Mouse (Mus musculus): Measurements from ENCODE around the gene Rhof. TPM values are rescaled to one million over a fixed set of nuclear protein-coding genes. Genes with fewer than 3 reads are reported as not detected.

Rhof gene
- polyA plus RNA-seq, 1 experiment: 13.4 TPM

DNA sequence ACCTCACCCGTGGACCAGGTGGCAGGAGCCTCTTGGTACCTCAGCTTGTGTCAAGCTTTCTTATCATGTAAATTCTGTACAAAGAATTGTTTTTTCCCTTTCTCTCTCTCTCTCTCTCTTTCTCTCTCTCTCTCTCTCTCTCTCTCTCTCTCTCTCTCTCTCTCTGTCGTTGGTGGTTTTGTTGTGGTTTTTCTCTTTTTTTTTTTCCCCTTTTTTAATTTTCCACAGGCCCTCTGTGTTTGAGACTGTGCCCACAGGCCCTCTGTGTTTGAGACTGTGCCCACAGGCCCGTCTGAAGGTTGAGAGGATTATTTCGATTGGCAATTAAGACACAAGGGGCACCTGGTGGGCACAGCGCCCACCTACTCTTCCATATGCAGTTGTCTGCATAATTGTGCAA is 35.1 kb upstream of the Rhof start:
- no peak overlapping the region for H3K4me3 ChIP-seq (ENCODE audit: insufficient read depth, low read depth, low read length)
- H3K27me3 ChIP-seq (replicated peaks; ENCODE audit: control insufficient read depth, insufficient read depth, low read length): no peaks in the 10 kb centered on the region
- H3K4me1 ChIP-seq (ENCODE audit: control insufficient read depth, insufficient read depth, low read length): no peaks in the 10 kb centered on the region
- TF ChIP-seq CTCF (conservative IDR thresholded peaks at IDR 0.05; ENCODE audit: insufficient read depth, insufficient read length, low read depth, low read length) (no peak), POLR2A (IDR thresholded peaks at IDR 0.05; ENCODE audit: low read depth, low read length) (no peak)
- no peak overlapping the region for H3K27ac ChIP-seq (ENCODE audit: insufficient read depth, low read depth, low read length)
- H3K36me3 ChIP-seq (ENCODE audit: control insufficient read depth, insufficient read depth, low read length): peaks cover 7% of the 10 kb centered on the region
- no peak for DNase-seq
- WGBS: 60% methylated on average over 5 of the region's 5 CpGs

GRCm38 (mm10) chr5:123166437-123166836 is 33.9 kb upstream of the Rhof start:
- Histone ChIP-seq H3K4me3 (ENCODE audit: insufficient read depth, low read depth, low read length) (no peak overlapping the region), H3K27ac (ENCODE audit: insufficient read depth, low read depth, low read length) (no peak overlapping the region), H3K36me3 (ENCODE audit: control insufficient read depth, insufficient read depth, low read length) (peaks cover 10% of the 10 kb centered on the region), H3K27me3 (replicated peaks; ENCODE audit: control insufficient read depth, insufficient read depth, low read length) (no peaks in the 10 kb centered on the region), H3K4me1 (ENCODE audit: control insufficient read depth, insufficient read depth, low read length) (no peaks in the 10 kb centered on the region)
- 80% methylated on average over 10 of the region's 10 CpGs for whole genome bisulfite sequencing
- no peak for TF ChIP-seq POLR2A (IDR thresholded peaks at IDR 0.05; ENCODE audit: low read depth, low read length)
- no peak for TF ChIP-seq CTCF (conservative IDR thresholded peaks at IDR 0.05; ENCODE audit: insufficient read depth, insufficient read length, low read depth, low read length)
- DNase-seq: no peak

DNA sequence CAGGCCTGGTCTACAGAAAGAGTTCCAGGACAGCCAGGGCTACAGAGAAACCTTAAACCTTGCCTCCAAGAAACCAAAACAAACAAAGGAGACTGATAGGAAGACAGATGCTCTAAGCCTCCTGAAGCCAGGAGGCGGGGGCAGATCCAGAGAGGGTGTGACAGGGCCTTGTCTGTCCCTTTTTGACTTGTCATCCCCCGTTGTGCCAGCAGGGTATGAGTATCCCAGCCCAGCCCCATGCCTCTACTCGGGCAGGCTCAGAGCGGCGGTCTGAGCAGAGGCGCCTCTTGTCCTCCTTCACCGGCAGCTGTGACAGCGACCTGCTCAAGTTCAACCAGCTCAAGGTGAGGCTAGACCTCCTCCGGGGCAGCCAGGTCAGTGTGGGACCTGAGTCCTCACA is 30.4 kb upstream of the Rhof start:
- H3K36me3 ChIP-seq (ENCODE audit: control insufficient read depth, insufficient read depth, low read length): peaks cover 15% of the 10 kb centered on the region
- DNase-seq: no peak
- TF ChIP-seq CTCF (conservative IDR thresholded peaks at IDR 0.05; ENCODE audit: insufficient read depth, insufficient read length, low read depth, low read length): no peak
- TF ChIP-seq POLR2A (IDR thresholded peaks at IDR 0.05; ENCODE audit: low read depth, low read length): no peak
- no peaks in the 10 kb centered on the region for H3K4me1 ChIP-seq (ENCODE audit: control insufficient read depth, insufficient read depth, low read length)
- no peaks in the 10 kb centered on the region for H3K27me3 ChIP-seq (replicated peaks; ENCODE audit: control insufficient read depth, insufficient read depth, low read length)
- no peak overlapping the region for H3K4me3 ChIP-seq (ENCODE audit: insufficient read depth, low read depth, low read length)
- 76% methylated on average over 9 of the region's 9 CpGs for WGBS
- no peak overlapping the region for H3K27ac ChIP-seq (ENCODE audit: insufficient read depth, low read depth, low read length)

DNA sequence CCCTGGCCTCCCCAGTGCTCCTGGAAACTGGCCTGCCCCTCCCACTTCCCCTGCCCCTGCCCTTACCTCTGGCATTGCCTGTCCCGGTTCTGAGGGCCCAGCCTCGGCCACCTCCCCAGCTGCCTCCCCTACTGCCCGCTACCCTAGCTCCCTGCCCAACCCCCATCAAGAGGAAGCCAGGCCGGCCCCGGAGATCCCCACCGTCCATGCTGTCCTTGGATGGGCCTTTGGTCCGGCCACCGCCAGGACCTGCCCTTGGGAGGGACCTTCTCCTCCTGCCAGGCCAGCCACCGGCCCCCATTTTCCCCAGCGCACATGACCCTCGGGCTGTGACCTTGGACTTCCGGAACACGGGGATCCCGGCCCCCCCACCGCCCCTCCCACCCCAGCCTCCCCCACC is 27.8 kb upstream of the Rhof start:
- Histone ChIP-seq H3K27me3 (replicated peaks; ENCODE audit: control insufficient read depth, insufficient read depth, low read length) (no peaks in the 10 kb centered on the region), H3K27ac (ENCODE audit: insufficient read depth, low read depth, low read length) (no peak overlapping the region), H3K4me3 (ENCODE audit: insufficient read depth, low read depth, low read length) (no peak overlapping the region), H3K4me1 (ENCODE audit: control insufficient read depth, insufficient read depth, low read length) (no peaks in the 10 kb centered on the region), H3K36me3 (ENCODE audit: control insufficient read depth, insufficient read depth, low read length) (peaks cover 8% of the 10 kb centered on the region)
- 76% methylated on average over 15 of the region's 15 CpGs for WGBS
- TF ChIP-seq POLR2A (IDR thresholded peaks at IDR 0.05; ENCODE audit: low read depth, low read length) (no peak), CTCF (conservative IDR thresholded peaks at IDR 0.05; ENCODE audit: insufficient read depth, insufficient read length, low read depth, low read length) (no peak)
- DNase-seq: no peak

GRCm38 (mm10) chr5:123159866-123160265 is 27.4 kb upstream of the Rhof start:
- Histone ChIP-seq H3K4me1 (ENCODE audit: control insufficient read depth, insufficient read depth, low read length) (no peaks in the 10 kb centered on the region), H3K4me3 (ENCODE audit: insufficient read depth, low read depth, low read length) (no peak overlapping the region), H3K27ac (ENCODE audit: insufficient read depth, low read depth, low read length) (no peak overlapping the region), H3K27me3 (replicated peaks; ENCODE audit: control insufficient read depth, insufficient read depth, low read length) (no peaks in the 10 kb centered on the region), H3K36me3 (ENCODE audit: control insufficient read depth, insufficient read depth, low read length) (peaks cover 8% of the 10 kb centered on the region)
- DNase-seq: no peak
- WGBS: 95% methylated on average over 15 of the region's 15 CpGs
- TF ChIP-seq CTCF (conservative IDR thresholded peaks at IDR 0.05; ENCODE audit: insufficient read depth, insufficient read length, low read depth, low read length): no peak
- no peak for TF ChIP-seq POLR2A (IDR thresholded peaks at IDR 0.05; ENCODE audit: low read depth, low read length)

GRCm38 (mm10) chr5:123159446-123159845 is 27.0 kb upstream of the Rhof start:
- DNase-seq: no peak
- H3K4me1 ChIP-seq (ENCODE audit: control insufficient read depth, insufficient read depth, low read length): no peaks in the 10 kb centered on the region
- H3K27me3 ChIP-seq (replicated peaks; ENCODE audit: control insufficient read depth, insufficient read depth, low read length): no peaks in the 10 kb centered on the region
- WGBS: 93% methylated on average over 4 of the region's 4 CpGs
- peaks cover 8% of the 10 kb centered on the region for H3K36me3 ChIP-seq (ENCODE audit: control insufficient read depth, insufficient read depth, low read length)
- TF ChIP-seq POLR2A (IDR thresholded peaks at IDR 0.05; ENCODE audit: low read depth, low read length): no peak
- TF ChIP-seq CTCF (conservative IDR thresholded peaks at IDR 0.05; ENCODE audit: insufficient read depth, insufficient read length, low read depth, low read length): no peak
- no peak overlapping the region for H3K4me3 ChIP-seq (ENCODE audit: insufficient read depth, low read depth, low read length)
- H3K27ac ChIP-seq (ENCODE audit: insufficient read depth, low read depth, low read length): no peak overlapping the region

DNA sequence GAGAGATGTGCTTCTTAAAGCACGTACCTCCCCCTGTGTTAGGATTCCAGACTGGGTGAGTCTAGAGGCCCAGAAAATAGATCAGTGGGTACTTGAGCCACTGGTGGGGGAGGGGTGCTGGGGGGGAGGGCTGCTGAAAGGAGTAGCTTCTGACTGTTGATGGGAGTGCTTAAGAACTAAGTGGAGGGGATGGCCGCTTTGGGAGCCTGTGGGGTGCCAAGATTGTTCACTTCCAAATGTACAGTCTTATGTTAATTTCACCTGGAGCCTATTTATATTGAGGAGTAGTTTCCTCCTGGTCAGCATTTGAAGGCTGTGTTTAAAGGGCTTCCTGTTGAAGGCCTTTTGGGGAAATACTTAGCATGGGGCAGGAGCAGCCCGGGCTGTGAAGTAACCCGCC is 25.5 kb upstream of the Rhof start:
- 88% methylated on average over 4 of the region's 4 CpGs for WGBS
- Histone ChIP-seq H3K4me1 (ENCODE audit: control insufficient read depth, insufficient read depth, low read length) (no peaks in the 10 kb centered on the region), H3K27me3 (replicated peaks; ENCODE audit: control insufficient read depth, insufficient read depth, low read length) (no peaks in the 10 kb centered on the region), H3K4me3 (ENCODE audit: insufficient read depth, low read depth, low read length) (no peak overlapping the region), H3K36me3 (ENCODE audit: control insufficient read depth, insufficient read depth, low read length) (peaks cover 8% of the 10 kb centered on the region), H3K27ac (ENCODE audit: insufficient read depth, low read depth, low read length) (no peak overlapping the region)
- no peak for DNase-seq
- TF ChIP-seq CTCF (conservative IDR thresholded peaks at IDR 0.05; ENCODE audit: insufficient read depth, insufficient read length, low read depth, low read length): no peak

DNA sequence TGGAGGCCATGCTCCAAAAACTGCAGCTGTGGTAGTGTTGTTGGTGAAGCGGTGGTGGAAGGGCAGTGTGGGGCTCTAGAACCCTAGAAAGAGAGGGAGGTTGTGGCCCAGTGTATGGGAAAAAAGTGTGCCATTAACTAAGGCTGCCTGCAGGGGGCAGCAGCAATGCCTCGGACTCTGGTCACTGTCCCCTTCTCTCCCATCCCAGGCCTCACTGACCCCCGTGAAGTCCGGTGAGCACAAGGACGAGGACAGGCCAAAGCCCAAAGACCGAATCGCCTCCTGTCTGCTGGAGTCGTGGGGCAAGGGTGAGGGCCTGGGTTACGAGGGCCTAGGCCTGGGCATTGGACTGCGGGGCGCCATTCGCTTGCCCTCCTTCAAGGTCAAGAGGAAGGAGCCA is 24.3 kb upstream of the Rhof start:
- H3K27ac ChIP-seq (ENCODE audit: insufficient read depth, low read depth, low read length): no peak overlapping the region
- no peaks in the 10 kb centered on the region for H3K4me1 ChIP-seq (ENCODE audit: control insufficient read depth, insufficient read depth, low read length)
- H3K36me3 ChIP-seq (ENCODE audit: control insufficient read depth, insufficient read depth, low read length): peaks cover 7% of the 10 kb centered on the region
- no peak overlapping the region for H3K4me3 ChIP-seq (ENCODE audit: insufficient read depth, low read depth, low read length)
- 75% methylated on average over 12 of the region's 12 CpGs for WGBS
- TF ChIP-seq POLR2A (IDR thresholded peaks at IDR 0.05; ENCODE audit: low read depth, low read length) (no peak), CTCF (conservative IDR thresholded peaks at IDR 0.05; ENCODE audit: insufficient read depth, insufficient read length, low read depth, low read length) (peak; percentile 54)
- H3K27me3 ChIP-seq (replicated peaks; ENCODE audit: control insufficient read depth, insufficient read depth, low read length): no peaks in the 10 kb centered on the region
- peak; percentile 38 for DNase-seq

Data from kidney, adult 2 months (tissue).